Mouse (Mus musculus): ENCODE results near the gene Poc1a. TPM values are rescaled to one million over a fixed set of nuclear protein-coding genes. Genes with fewer than 3 reads are reported as not detected.

Gene Poc1a
- 12.3 and 38.0 TPM in 2 replicates for total RNA-seq (2014; rRNA removed; ENCODE audit: low replicate concordance)
- polyA plus RNA-seq (2015; fragmentation: Nextera tagmentation; extraction: Ambion mirVana): 13.6 and 13.8 TPM in 2 replicates

DNA sequence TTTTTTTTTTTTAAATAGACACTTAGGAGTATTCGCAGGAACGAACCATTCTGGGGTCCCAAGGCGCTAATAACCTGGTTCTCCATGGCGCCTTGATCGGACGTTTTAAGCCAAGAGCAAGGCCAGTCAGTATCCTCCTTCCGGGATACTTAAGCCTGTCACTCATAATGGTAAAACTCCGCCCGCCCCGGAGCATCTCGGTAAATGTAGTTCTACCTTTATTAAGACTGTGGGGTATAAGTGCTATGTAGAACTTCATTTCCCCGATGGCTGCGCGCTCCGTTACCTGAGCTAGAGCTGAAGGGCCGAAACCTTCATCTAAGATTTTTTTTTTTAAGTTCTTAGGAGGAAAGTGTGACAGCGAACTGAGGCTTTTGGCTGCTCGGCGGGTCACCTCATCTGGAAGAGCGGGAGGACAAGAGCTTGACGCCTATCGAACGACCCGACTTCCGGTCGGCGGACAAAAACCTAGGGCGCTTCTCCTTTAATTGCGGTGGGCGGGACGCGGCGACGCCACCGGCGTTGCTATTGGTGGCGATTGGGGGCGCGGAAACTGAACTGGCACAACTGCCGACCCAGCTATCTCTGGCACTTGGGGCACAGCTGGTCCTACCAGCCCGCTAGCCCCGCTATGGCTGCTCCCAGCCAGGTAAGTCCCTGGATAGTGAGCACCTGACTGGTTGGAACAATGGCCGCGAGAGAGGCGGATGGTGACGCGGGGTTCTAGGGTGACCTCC lies at the start of gene Poc1a:
Gene Poc1a (plus strand): TSS at position 254 of the 737 bp plus-strand sequence.
- peak within 1 kb of the TSS; percentile 90 for H3K27ac ChIP-seq (ENCODE audit: low read depth)
- H3K36me3 ChIP-seq (replicated peaks; ENCODE audit: control insufficient read depth, insufficient read depth, low read length): peaks cover 2% of the 10 kb centered on the region; the same call in 1 of the 2 replicates
- no peaks in the 10 kb centered on the region for H3K9me3 ChIP-seq (replicated peaks; ENCODE audit: control insufficient read depth, low read length)
- DNase-seq (ENCODE audit: low spot score): peak; percentile 96
- peak within 1 kb of the TSS; percentile 88 for H3K4me2 ChIP-seq (ENCODE audit: low read depth, low read length)
- ATAC-seq (ENCODE audit: insufficient read depth, low read depth): peak; percentile 98
- peak within 1 kb of the TSS; percentile 61 for H3K9ac ChIP-seq (replicated peaks; ENCODE audit: low read depth, low read length)
- WGBS: under 1% methylated on average over 47 of the region's 47 CpGs
- H3K4me3 ChIP-seq (ENCODE audit: low read depth, low read length): peak within 1 kb of the TSS; percentile 65
- peak; percentile 50 for TF ChIP-seq EP300 (IDR thresholded peaks at IDR 0.05; ENCODE audit: low read depth)
- no peak for TF ChIP-seq CTCF (IDR thresholded peaks at IDR 0.05; ENCODE audit: low read depth)
- peaks cover 5% of the 10 kb centered on the region; the same call in 1 of the 2 replicates for H3K4me1 ChIP-seq (ENCODE audit: control insufficient read depth, insufficient read depth)
- H3K27me3 ChIP-seq (ENCODE audit: control insufficient read depth, insufficient read depth, low read length): no peaks in the 10 kb centered on the region

DNA sequence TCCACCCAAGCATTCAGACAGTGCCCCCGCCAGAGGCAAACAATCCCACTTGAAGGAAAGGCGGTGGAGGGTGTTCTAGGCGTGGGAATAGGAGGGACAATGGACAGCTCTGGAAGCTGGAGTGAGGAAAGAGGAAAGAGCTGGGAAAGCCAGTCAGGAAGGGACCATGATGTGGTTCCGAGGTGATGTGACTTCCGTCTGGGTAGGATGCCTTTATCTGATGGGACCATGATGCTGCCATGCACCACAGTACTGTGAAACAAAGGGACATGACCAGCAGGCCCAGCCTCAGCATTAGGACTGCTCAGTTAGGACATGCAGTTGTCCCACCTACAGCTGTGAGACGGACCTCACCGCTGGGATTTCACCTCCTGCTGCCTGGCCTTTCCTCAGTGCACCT lies 49.6 kb upstream of the Poc1a start:
- H3K36me3 ChIP-seq (replicated peaks; ENCODE audit: control insufficient read depth, insufficient read depth, low read length): peaks cover 39% of the 10 kb centered on the region
- 59% methylated on average over 7 of the region's 7 CpGs for WGBS
- no peak for TF ChIP-seq EP300 (IDR thresholded peaks at IDR 0.05; ENCODE audit: low read depth)
- TF ChIP-seq CTCF (IDR thresholded peaks at IDR 0.05; ENCODE audit: low read depth): no peak

DNA sequence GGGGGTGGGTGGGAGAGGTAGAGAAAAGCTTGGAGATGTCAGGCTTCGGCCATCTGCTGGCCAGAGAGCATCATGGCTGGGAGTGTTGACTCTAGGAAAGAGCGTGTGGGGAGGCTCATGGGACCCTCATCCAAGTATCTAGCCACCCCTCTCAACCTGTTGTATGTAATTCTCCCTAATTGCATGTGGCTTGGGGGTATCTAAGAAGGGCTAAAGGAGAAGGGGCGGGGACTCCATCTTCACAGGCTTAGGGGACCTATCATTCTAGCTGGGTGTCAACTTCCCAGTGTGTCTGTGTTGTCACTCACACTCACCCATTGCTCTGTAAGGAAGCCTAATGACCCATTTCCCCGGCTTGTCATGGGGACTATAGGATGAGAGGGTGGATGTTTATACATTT lies 49.0 kb upstream of the Poc1a start:
- WGBS: 71% methylated on average over 4 of the region's 4 CpGs
- no peak overlapping the region for H3K4me3 ChIP-seq (ENCODE audit: low read depth, low read length)
- H3K4me1 ChIP-seq (ENCODE audit: control insufficient read depth, insufficient read depth): 0 out of 2 replicates have a peak, but pooled peaks cover 3% of the 10 kb centered on the region

More for the DNA sequence above, 49.6 kb upstream of the Poc1a start:
- Histone ChIP-seq H3K9ac (replicated peaks; ENCODE audit: low read depth, low read length) (no peak overlapping the region), H3K4me3 (ENCODE audit: low read depth, low read length) (no peak overlapping the region), H3K27ac (ENCODE audit: low read depth) (no peak overlapping the region), H3K27me3 (ENCODE audit: control insufficient read depth, insufficient read depth, low read length) (no peaks in the 10 kb centered on the region), H3K9me3 (replicated peaks; ENCODE audit: control insufficient read depth, low read length) (no peaks in the 10 kb centered on the region), H3K4me1 (ENCODE audit: control insufficient read depth, insufficient read depth) (peaks cover 8% of the 10 kb centered on the region; the same call in 1 of the 2 replicates), H3K4me2 (ENCODE audit: low read depth, low read length) (no peak overlapping the region)
- no peak for ATAC-seq (ENCODE audit: insufficient read depth, low read depth)
- DNase-seq (ENCODE audit: low spot score): no peak

DNA sequence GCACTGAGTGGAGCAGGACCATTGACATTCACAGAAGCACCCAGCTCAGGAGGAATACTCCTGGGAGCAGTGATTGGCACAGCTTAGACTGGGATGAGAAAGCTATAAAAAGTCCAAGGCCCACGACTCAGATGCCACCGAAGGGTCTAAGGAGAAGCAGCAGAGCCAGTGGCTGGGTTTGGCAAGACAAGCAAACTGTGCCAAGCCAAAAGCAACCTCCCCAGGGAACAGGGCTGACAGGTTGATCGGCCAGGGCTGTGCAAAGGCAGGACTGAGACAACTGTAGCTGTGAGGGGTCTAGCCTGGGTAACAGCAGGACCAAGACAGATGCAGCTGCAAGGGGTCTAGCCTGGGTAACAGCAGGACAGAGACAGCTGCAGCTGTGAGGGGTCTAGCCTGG lies 47.9 kb upstream of the Poc1a start:
- Histone ChIP-seq H3K4me3 (ENCODE audit: low read depth, low read length) (no peak overlapping the region), H3K27ac (ENCODE audit: low read depth) (no peak overlapping the region), H3K36me3 (replicated peaks; ENCODE audit: control insufficient read depth, insufficient read depth, low read length) (peaks cover 57% of the 10 kb centered on the region), H3K9ac (replicated peaks; ENCODE audit: low read depth, low read length) (no peak overlapping the region), H3K4me1 (ENCODE audit: control insufficient read depth, insufficient read depth) (0 out of 2 replicates have a peak, but pooled peaks cover 3% of the 10 kb centered on the region), H3K27me3 (ENCODE audit: control insufficient read depth, insufficient read depth, low read length) (no peaks in the 10 kb centered on the region), H3K4me2 (ENCODE audit: low read depth, low read length) (no peak overlapping the region), H3K9me3 (replicated peaks; ENCODE audit: control insufficient read depth, low read length) (no peaks in the 10 kb centered on the region)
- ATAC-seq (ENCODE audit: insufficient read depth, low read depth) (no peak), DNase-seq (ENCODE audit: low spot score) (no peak)
- TF ChIP-seq EP300 (IDR thresholded peaks at IDR 0.05; ENCODE audit: low read depth) (no peak), CTCF (IDR thresholded peaks at IDR 0.05; ENCODE audit: low read depth) (no peak)
- 83% methylated on average over 3 of the region's 3 CpGs for WGBS

More for the DNA sequence above, 49.0 kb upstream of the Poc1a start:
- Histone ChIP-seq H3K27me3 (ENCODE audit: control insufficient read depth, insufficient read depth, low read length) (no peaks in the 10 kb centered on the region), H3K27ac (ENCODE audit: low read depth) (no peak overlapping the region), H3K9ac (replicated peaks; ENCODE audit: low read depth, low read length) (no peak overlapping the region), H3K9me3 (replicated peaks; ENCODE audit: control insufficient read depth, low read length) (no peaks in the 10 kb centered on the region), H3K4me2 (ENCODE audit: low read depth, low read length) (no peak overlapping the region), H3K36me3 (replicated peaks; ENCODE audit: control insufficient read depth, insufficient read depth, low read length) (peaks cover 45% of the 10 kb centered on the region)
- DNase-seq (ENCODE audit: low spot score) (no peak), ATAC-seq (ENCODE audit: insufficient read depth, low read depth) (no peak)
- TF ChIP-seq CTCF (IDR thresholded peaks at IDR 0.05; ENCODE audit: low read depth) (no peak), EP300 (IDR thresholded peaks at IDR 0.05; ENCODE audit: low read depth) (no peak)

DNA sequence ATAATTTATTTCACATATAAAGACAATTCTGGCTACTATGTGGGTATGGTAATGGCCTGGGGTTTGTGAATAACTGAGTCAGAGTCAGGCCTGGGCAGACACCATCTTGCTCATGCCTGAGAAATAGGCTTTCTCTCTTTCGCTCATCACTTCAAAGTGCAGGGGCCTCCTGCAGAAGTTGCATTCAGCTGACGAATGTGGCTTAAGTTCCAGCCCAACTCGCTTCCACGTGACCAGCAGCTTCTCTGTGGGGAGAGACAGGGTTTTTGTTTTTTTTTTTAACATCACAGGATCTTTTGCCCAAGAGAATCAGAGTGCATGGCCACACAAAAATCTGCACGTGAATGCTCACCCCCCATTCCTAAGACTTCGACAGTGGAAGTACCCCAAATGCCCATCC lies 46.9 kb upstream of the Poc1a start:
- 0 out of 2 replicates have a peak, but pooled peaks cover 3% of the 10 kb centered on the region for H3K4me1 ChIP-seq (ENCODE audit: control insufficient read depth, insufficient read depth)
- no peak overlapping the region for H3K4me2 ChIP-seq (ENCODE audit: low read depth, low read length)
- H3K27ac ChIP-seq (ENCODE audit: low read depth): no peak overlapping the region
- DNase-seq (ENCODE audit: low spot score) (no peak), ATAC-seq (ENCODE audit: insufficient read depth, low read depth) (no peak)
- 83% methylated on average over 6 of the region's 6 CpGs for WGBS
- TF ChIP-seq CTCF (IDR thresholded peaks at IDR 0.05; ENCODE audit: low read depth) (no peak), EP300 (IDR thresholded peaks at IDR 0.05; ENCODE audit: low read depth) (no peak)
- H3K36me3 ChIP-seq (replicated peaks; ENCODE audit: control insufficient read depth, insufficient read depth, low read length): peaks cover 67% of the 10 kb centered on the region
- no peaks in the 10 kb centered on the region for H3K27me3 ChIP-seq (ENCODE audit: control insufficient read depth, insufficient read depth, low read length)
- no peak overlapping the region for H3K4me3 ChIP-seq (ENCODE audit: low read depth, low read length)
- H3K9ac ChIP-seq (replicated peaks; ENCODE audit: low read depth, low read length): no peak overlapping the region
- H3K9me3 ChIP-seq (replicated peaks; ENCODE audit: control insufficient read depth, low read length): no peaks in the 10 kb centered on the region
